Mouse (Mus musculus): ENCODE data around the gene Barhl2. TPM values are rescaled to one million over a fixed set of nuclear protein-coding genes. Genes with fewer than 3 reads are reported as not detected.

Gene Barhl2
- polyA plus RNA-seq, 1 experiment from 2014 or later: 1.8 TPM

- peak overlapping the region; percentile 51 for H3K27ac ChIP-seq
- no peaks in the 10 kb centered on the region for H3K9me3 ChIP-seq (replicated peaks)
- H3K4me2 ChIP-seq: peak overlapping the region; percentile 47
- ATAC-seq: peak; percentile 22; the same call in 1 of the 2 replicates
- peak overlapping the region; percentile 49 for H3K9ac ChIP-seq
- H3K4me3 ChIP-seq: peak overlapping the region; percentile 31
- 0% methylated on average over 45 of the region's 45 CpGs for WGBS
- H3K27me3 ChIP-seq: peaks cover 94% of the 10 kb centered on the region
- peaks cover 30% of the 10 kb centered on the region for H3K4me1 ChIP-seq
- H3K36me3 ChIP-seq (ENCODE audit: poor library complexity, severe bottlenecking): no peaks in the 10 kb centered on the region
Observed at GRCm38 (mm10) chr5:106453181-106453885, 4.6 kb downstream of the Barhl2 start.

GRCm38 (mm10) chr5:106452686-106453085 lies 5.3 kb downstream of the Barhl2 start:
- peaks cover 94% of the 10 kb centered on the region for H3K27me3 ChIP-seq
- WGBS: 14% methylated on average over 2 of the region's 4 CpGs
- no peak for ATAC-seq
- 0 out of 2 replicates have a peak overlapping the region, but pooled peaks have one; percentile 30 for H3K4me2 ChIP-seq
- H3K36me3 ChIP-seq (ENCODE audit: poor library complexity, severe bottlenecking): no peaks in the 10 kb centered on the region
- H3K4me3 ChIP-seq: no peak overlapping the region
- H3K27ac ChIP-seq: no peak overlapping the region
- H3K4me1 ChIP-seq: peaks cover 28% of the 10 kb centered on the region
- no peak overlapping the region for H3K9ac ChIP-seq
- H3K9me3 ChIP-seq (replicated peaks): no peaks in the 10 kb centered on the region

GRCm38 (mm10) chr5:106451681-106452440 lies 6.1 kb downstream of the Barhl2 start:
- WGBS: under 1% methylated on average over 28 of the region's 32 CpGs
- H3K4me1 ChIP-seq: peaks cover 21% of the 10 kb centered on the region
- no peaks in the 10 kb centered on the region for H3K9me3 ChIP-seq (replicated peaks)
- peak overlapping the region; percentile 42 for H3K4me2 ChIP-seq
- peak overlapping the region; percentile 37; the same call in 1 of the 2 replicates for H3K9ac ChIP-seq
- peak overlapping the region; percentile 27 for H3K4me3 ChIP-seq
- ATAC-seq: 0 out of 2 replicates have a peak, but pooled peaks have one; percentile 13
- H3K36me3 ChIP-seq (ENCODE audit: poor library complexity, severe bottlenecking): no peaks in the 10 kb centered on the region
- H3K27me3 ChIP-seq: peaks cover 94% of the 10 kb centered on the region
- H3K27ac ChIP-seq: no peak overlapping the region

GRCm38 (mm10) chr5:106450426-106451160 lies 7.4 kb downstream of the Barhl2 start:
- H3K27ac ChIP-seq: no peak overlapping the region
- H3K36me3 ChIP-seq (ENCODE audit: poor library complexity, severe bottlenecking): no peaks in the 10 kb centered on the region
- 12% methylated on average over 5 of the region's 5 CpGs for WGBS
- no peak overlapping the region for H3K4me3 ChIP-seq
- H3K4me2 ChIP-seq: no peak overlapping the region
- H3K9me3 ChIP-seq (replicated peaks): no peaks in the 10 kb centered on the region
- H3K4me1 ChIP-seq: peaks cover 25% of the 10 kb centered on the region
- no peak overlapping the region for H3K9ac ChIP-seq
- ATAC-seq: no peak
- H3K27me3 ChIP-seq: peaks cover 96% of the 10 kb centered on the region

- 13% methylated on average over 4 of the region's 4 CpGs for WGBS
- H3K4me2 ChIP-seq: no peak overlapping the region
Observed at GRCm38 (mm10) chr5:106449720-106450425, 8.1 kb downstream of the Barhl2 start.

GRCm38 (mm10) chr5:106448798-106449125 lies 9.2 kb downstream of the Barhl2 start:
- peaks cover 95% of the 10 kb centered on the region for H3K27me3 ChIP-seq
- WGBS: under 1% methylated on average over 6 of the region's 6 CpGs
- no peaks in the 10 kb centered on the region for H3K9me3 ChIP-seq (replicated peaks)
- no peak overlapping the region for H3K4me3 ChIP-seq
- ATAC-seq: no peak
- H3K4me1 ChIP-seq: peaks cover 25% of the 10 kb centered on the region
- no peaks in the 10 kb centered on the region for H3K36me3 ChIP-seq (ENCODE audit: poor library complexity, severe bottlenecking)
- no peak overlapping the region for H3K27ac ChIP-seq
- H3K4me2 ChIP-seq: peak overlapping the region; percentile 35
- no peak overlapping the region for H3K9ac ChIP-seq

More at GRCm38 (mm10) chr5:106449720-106450425, 8.1 kb downstream of the Barhl2 start:
- Histone ChIP-seq H3K9me3 (replicated peaks) (no peaks in the 10 kb centered on the region), H3K27me3 (peaks cover 96% of the 10 kb centered on the region), H3K27ac (no peak overlapping the region), H3K4me1 (peaks cover 25% of the 10 kb centered on the region), H3K9ac (no peak overlapping the region), H3K36me3 (ENCODE audit: poor library complexity, severe bottlenecking) (no peaks in the 10 kb centered on the region), H3K4me3 (no peak overlapping the region)
- ATAC-seq: no peak

- Histone ChIP-seq H3K4me1 (peaks cover 19% of the 10 kb centered on the region), H3K27me3 (peaks cover 90% of the 10 kb centered on the region), H3K4me3 (peak overlapping the region; percentile 10; the same call in 1 of the 2 replicates), H3K9ac (peak overlapping the region; percentile 18; the same call in 1 of the 2 replicates), H3K4me2 (peak overlapping the region; percentile 35), H3K36me3 (ENCODE audit: poor library complexity, severe bottlenecking) (no peaks in the 10 kb centered on the region), H3K9me3 (replicated peaks) (no peaks in the 10 kb centered on the region), H3K27ac (no peak overlapping the region)
- ATAC-seq: no peak
- 2% methylated on average over 50 of the region's 50 CpGs for WGBS
Observed at GRCm38 (mm10) chr5:106447951-106448797, 9.8 kb downstream of the Barhl2 start.

GRCm38 (mm10) chr5:106447091-106447820 lies 10.7 kb downstream of the Barhl2 start:
- H3K4me2 ChIP-seq: no peak overlapping the region
- H3K27ac ChIP-seq: no peak overlapping the region
- peaks cover 91% of the 10 kb centered on the region for H3K27me3 ChIP-seq
- H3K36me3 ChIP-seq (ENCODE audit: poor library complexity, severe bottlenecking): no peaks in the 10 kb centered on the region
- ATAC-seq: no peak
- H3K4me3 ChIP-seq: no peak overlapping the region
- 23% methylated on average over 14 of the region's 14 CpGs for WGBS
- no peak overlapping the region for H3K9ac ChIP-seq
- H3K9me3 ChIP-seq (replicated peaks): no peaks in the 10 kb centered on the region
- peaks cover 16% of the 10 kb centered on the region for H3K4me1 ChIP-seq

GRCm38 (mm10) chr5:106446593-106446992 lies 11.4 kb downstream of the Barhl2 start:
- Histone ChIP-seq H3K9ac (no peak overlapping the region), H3K9me3 (replicated peaks) (no peaks in the 10 kb centered on the region), H3K4me1 (peaks cover 11% of the 10 kb centered on the region), H3K4me2 (peak overlapping the region; percentile 8; the same call in 1 of the 2 replicates), H3K4me3 (no peak overlapping the region), H3K36me3 (ENCODE audit: poor library complexity, severe bottlenecking) (no peaks in the 10 kb centered on the region), H3K27me3 (peaks cover 87% of the 10 kb centered on the region), H3K27ac (no peak overlapping the region)
- under 1% methylated on average over 8 of the region's 8 CpGs for WGBS
- peak; percentile 90 for ATAC-seq

- Histone ChIP-seq H3K27ac (no peak overlapping the region), H3K4me2 (no peak overlapping the region)
- WGBS: 82% methylated on average over 3 of the region's 3 CpGs
Observed at GRCm38 (mm10) chr5:106445681-106446080, 12.3 kb downstream of the Barhl2 start.

More at GRCm38 (mm10) chr5:106445681-106446080, 12.3 kb downstream of the Barhl2 start:
- Histone ChIP-seq H3K36me3 (ENCODE audit: poor library complexity, severe bottlenecking) (no peaks in the 10 kb centered on the region), H3K27me3 (peaks cover 82% of the 10 kb centered on the region), H3K9me3 (replicated peaks) (no peaks in the 10 kb centered on the region), H3K4me3 (no peak overlapping the region), H3K9ac (no peak overlapping the region), H3K4me1 (peaks cover 11% of the 10 kb centered on the region)
- no peak for ATAC-seq

Measured in forebrain, embryonic 13.5 days (tissue).